Mouse (Mus musculus): ENCODE results near the gene Xpr1.

The Xpr1 gene

GRCm38 (mm10) chr1:155407697-155408576, 9.3 kb downstream of the Xpr1 start:
- DNase-seq (ENCODE audit: low read depth, low spot score), result no peak

DNA sequence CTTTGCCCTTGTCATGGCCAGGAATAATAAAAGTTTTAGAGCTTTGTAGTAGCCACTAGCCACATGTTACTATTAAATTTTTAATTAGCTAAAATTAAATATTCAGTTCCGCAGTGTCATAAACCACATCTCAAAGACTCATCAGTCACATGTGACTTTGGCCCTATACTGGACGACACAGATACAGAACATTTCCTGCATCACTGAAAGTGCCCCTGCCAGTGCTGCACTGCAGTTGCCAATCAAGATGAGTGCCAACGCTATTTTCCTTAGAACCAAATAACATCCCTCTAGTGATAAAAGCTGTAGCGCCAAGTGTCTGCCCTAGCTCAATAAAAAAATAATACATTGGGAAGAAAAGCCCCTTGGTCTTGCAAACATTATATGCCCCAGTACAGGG, 17.2 kb downstream of the Xpr1 start:
- no peak for DNase-seq (ENCODE audit: low read depth, low spot score)

- DNase-seq (ENCODE audit: low read depth, low spot score), result no peak
These were observed 22.4 kb downstream of the Xpr1 start for GRCm38 (mm10) chr1:155394829-155395228.

GRCm38 (mm10) chr1:155394021-155394420, 23.2 kb downstream of the Xpr1 start:
- DNase-seq (ENCODE audit: low read depth, low spot score), result no peak

DNA sequence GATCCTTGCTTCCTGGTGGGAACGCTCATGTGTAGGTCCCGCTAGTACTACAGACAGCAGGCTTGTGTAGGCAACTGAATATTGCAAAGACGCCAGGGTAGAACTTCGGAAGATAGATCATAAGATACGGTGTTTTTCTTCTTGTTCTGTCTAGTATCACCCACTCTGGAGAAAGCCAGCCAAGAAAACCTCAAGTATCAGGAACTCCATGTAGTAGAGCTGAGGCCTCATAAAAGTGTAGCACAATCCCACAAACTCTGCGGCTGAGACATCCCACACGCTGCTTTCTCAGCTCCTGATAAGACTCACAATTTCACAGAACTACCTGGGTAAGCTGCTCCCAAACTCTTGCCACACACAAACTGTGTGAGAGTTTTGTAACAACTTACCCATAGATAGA, 24.4 kb downstream of the Xpr1 start:
- no peak for DNase-seq (ENCODE audit: low read depth, low spot score)

DNA sequence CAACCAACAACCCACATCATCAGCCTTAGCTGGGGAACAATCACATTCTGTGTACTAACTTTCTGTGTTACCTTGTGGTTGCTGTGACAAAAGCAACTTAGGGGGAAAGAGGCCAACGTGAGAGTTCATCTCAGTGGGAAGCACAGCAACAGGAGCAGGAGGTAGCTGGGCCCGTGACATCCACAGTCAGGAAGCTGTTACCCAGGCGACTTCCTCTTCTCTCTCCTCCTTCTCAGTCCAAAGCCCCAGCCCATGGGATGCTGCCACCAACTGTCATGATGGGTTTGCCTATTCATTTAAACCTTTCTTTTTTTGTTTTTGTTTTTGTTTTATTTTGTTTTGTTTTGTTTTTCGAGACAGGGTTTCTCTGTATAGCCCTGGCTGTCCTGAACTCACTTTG, 25.7 kb downstream of the Xpr1 start:
- no peak for DNase-seq (ENCODE audit: low read depth, low spot score)

DNA sequence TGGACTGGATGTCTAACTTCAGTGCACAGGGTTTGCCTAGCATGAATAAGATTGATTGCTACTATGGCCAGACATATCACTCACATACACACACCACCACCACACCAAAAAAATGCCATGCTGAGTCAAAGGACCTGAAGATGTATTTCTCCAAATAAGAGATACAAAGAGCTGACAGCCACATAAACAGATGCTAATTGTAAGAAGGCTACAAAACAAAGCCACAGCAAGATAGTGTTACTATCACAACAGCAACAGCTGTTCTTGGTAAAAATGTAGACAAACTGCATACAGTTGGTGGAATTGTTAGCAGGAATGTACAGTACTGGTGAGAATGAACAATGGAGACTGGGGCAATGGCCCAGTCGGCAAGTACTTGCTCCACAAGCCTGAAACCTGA, 28.8 kb downstream of the Xpr1 start:
- no peak for DNase-seq (ENCODE audit: low read depth, low spot score)

DNA sequence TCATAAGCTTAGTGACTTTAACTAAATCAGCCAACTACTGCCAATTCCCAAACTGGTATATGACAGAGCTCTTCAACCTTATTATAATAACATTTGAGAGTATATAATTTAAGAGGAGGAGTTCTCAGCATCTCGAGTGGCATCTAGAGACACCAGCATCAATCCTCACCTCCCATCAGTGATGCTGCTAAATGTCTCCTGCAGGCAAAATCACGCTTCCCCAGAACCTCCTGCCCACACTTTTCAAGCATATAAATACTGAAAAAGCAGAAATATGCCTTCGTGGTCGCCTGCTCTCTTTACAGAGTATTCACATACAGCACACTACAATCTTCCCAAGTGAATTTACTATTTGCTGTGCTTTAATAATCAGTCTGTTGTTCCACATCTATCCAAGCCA, 30.7 kb downstream of the Xpr1 start:
- DNase-seq (ENCODE audit: low read depth, low spot score), result no peak

GRCm38 (mm10) chr1:155383319-155384302, 33.6 kb downstream of the Xpr1 start:
- DNase-seq (ENCODE audit: low read depth, low spot score), result peak; percentile 47

GRCm38 (mm10) chr1:155381931-155382330, 35.3 kb downstream of the Xpr1 start:
- DNase-seq (ENCODE audit: low read depth, low spot score), result no peak

DNA sequence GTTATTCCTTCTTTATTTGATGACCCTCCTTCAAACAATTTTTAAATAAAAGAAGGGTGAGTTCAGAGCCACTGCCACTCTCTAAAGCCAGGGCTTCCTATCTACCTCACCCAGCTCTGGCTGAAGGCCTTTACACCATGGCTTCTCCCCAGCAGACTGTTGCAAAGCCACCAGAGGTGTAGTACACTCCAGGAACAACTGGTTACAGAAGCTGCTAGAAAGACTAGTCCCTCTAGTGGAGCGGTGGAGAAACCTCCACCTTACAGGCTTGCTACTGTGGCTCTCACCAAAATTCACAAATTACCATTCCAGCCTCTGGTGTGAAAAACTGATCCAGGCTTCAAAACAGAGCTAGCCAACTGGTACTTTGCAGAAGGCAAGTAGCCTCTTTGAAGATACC, 37.9 kb downstream of the Xpr1 start:
- no peak for DNase-seq (ENCODE audit: low read depth, low spot score)

GRCm38 (mm10) chr1:155372821-155373220, 44.4 kb downstream of the Xpr1 start:
- DNase-seq (ENCODE audit: low read depth, low spot score), result no peak

- DNase-seq (ENCODE audit: low read depth, low spot score), result no peak
These were observed 47.0 kb downstream of the Xpr1 start for GRCm38 (mm10) chr1:155370075-155370658.

DNA sequence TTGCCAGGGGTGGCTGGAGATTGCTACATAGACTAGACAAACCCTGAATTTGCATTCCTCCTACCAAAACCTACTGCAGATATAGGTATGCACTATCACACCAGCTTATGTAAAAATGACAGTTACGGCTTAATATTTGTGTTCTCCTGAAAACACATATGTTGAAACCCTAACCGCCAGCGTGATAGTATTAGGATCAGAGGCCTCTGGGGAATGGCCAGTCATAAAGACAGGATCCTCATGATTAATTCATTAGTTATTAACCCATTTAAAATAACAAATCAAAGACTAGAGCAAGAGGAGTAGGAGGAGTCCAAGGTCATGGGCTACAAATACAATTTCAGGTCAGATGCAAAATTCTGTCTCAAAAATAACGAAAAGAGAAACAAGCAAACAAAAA, 50.8 kb downstream of the Xpr1 start:
- no peak for DNase-seq (ENCODE audit: low read depth, low spot score)

- peak; percentile 47 for DNase-seq (ENCODE audit: low read depth, low spot score)
These were observed 55.6 kb downstream of the Xpr1 start for GRCm38 (mm10) chr1:155361502-155362126.

- DNase-seq (ENCODE audit: low read depth, low spot score), result no peak
These were observed 64.1 kb downstream of the Xpr1 start for GRCm38 (mm10) chr1:155353096-155353495.

DNA sequence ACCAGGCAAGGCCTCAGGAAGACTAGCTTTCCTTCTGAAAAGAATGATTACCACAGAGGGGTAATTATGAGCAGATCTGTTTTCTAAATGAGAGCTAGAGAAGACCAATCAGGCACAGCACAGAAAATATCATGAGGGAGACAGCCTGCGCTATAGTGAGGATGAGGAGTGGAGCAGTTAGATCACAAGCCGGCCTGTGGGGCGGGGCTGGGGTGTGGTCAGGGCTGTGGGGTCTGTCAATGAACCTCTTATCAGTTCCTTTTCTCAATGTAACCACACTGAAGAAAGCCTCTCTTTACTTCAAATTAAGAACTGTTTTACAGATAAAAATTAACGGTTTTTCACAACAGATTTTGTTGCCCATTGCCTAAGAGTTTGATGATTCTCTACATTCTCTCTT, 65.7 kb downstream of the Xpr1 start:
- DNase-seq (ENCODE audit: low read depth, low spot score), result no peak

GRCm38 (mm10) chr1:155348491-155348890, 68.7 kb downstream of the Xpr1 start:
- DNase-seq (ENCODE audit: low read depth, low spot score), result no peak

DNA sequence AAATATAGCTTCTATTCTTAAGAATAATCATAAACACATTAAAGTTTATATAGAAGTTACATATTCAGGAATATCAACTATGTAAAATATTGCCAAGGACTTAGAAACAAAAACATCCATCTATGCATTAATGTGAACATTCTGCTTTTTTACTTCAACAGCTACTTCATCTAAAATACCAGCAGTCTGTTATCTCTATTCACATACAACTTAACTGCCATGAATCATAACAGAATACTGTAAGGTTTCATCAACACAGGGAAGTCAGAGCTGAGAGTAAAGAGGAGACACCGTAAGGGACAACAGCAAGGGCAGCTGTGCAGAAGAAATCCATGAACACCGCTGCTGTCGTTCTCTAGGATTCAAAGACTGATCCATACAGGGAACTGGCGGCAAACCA, 69.9 kb downstream of the Xpr1 start:
- DNase-seq (ENCODE audit: low read depth, low spot score), result no peak

DNA sequence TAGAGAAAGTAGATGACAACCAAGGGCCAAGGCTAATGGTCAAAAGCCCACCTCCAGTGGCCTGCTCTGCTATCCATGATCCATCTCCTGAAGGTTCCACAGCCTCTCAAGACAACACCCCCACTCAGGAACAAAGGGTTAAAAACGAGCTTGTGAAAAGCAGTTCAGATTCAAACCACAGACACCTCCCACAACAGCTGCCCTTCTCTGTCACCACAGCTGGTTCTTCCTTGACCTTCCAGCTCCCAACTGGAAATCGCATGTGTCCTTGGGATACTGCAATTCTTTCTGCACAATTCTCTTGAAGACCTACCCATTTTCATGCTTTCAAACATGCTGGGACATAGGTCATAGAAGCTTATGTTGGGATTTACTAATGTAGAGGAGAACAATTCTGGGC, 73.2 kb downstream of the Xpr1 start:
- DNase-seq (ENCODE audit: low read depth, low spot score), result no peak

- no peak for DNase-seq (ENCODE audit: low read depth, low spot score)
These were observed 77.6 kb downstream of the Xpr1 start for GRCm38 (mm10) chr1:155339622-155340021.

- no peak for DNase-seq (ENCODE audit: low read depth, low spot score)
These were observed 79.9 kb downstream of the Xpr1 start for GRCm38 (mm10) chr1:155337315-155337714.
